Mouse (Mus musculus) testis, adult 2 months (tissue): ENCODE measurements around the gene Ush1g. TPM values are rescaled to one million over a fixed set of nuclear protein-coding genes. Genes with fewer than 3 reads are reported as not detected.

ENCODE experiments used
- H3K27ac ChIP-seq: fragments of 200-500 bp; 2 replicates; pipeline ENCODE4 v1.5.1; 2012; ENCODE audit warnings: low read depth, low read length; ENCODE audit not compliant: control insufficient read depth, insufficient read depth
- H3K27me3 ChIP-seq: fragments of 200-500 bp; 2 replicates; pipeline ENCODE4 v1.6.1; 2012; ENCODE audit warnings: mild to moderate bottlenecking, low read length, moderate library complexity; ENCODE audit not compliant: control insufficient read depth, insufficient read depth
- H3K36me3 ChIP-seq: fragments of 200-500 bp; 2 replicates; pipeline ENCODE4 v1.6.1; 2012; ENCODE audit warnings: mild to moderate bottlenecking, low read length; ENCODE audit not compliant: control insufficient read depth, insufficient read depth
- H3K4me1 ChIP-seq: fragments of 200-500 bp; 2 replicates; pipeline ENCODE4 v1.6.1; 2012; ENCODE audit warnings: low read length; ENCODE audit not compliant: control insufficient read depth, insufficient read depth
- H3K4me3 ChIP-seq: fragments of 200-500 bp; 2 replicates; pipeline ENCODE4 v1.5.1; 2012; ENCODE audit warnings: low read depth, mild to moderate bottlenecking, low read length, moderate library complexity, mixed read lengths; ENCODE audit not compliant: control insufficient read depth
- CTCF ChIP-seq: fragments of 200-500 bp; IDR thresholded peaks from 2 replicates; pipeline ENCODE4 v1.5.1; 2012; ENCODE audit warnings: low read depth, mild to moderate bottlenecking, inconsistent platforms, low read length, moderate library complexity; ENCODE audit not compliant: control insufficient read depth, insufficient read depth, insufficient replicate concordance
- POLR2A ChIP-seq: fragments of 200-500 bp; IDR thresholded peaks from 2 replicates; pipeline ENCODE4 v1.6.1; 2012; ENCODE audit warnings: low read depth, mild to moderate bottlenecking, inconsistent platforms, low read length, moderate library complexity; ENCODE audit not compliant: control insufficient read depth
- polyA plus RNA-seq: library from polyadenylated mRNA; depleted of rRNA; stranded (reverse); fragments of >200 nt; gene quantifications from 2 replicates; pipeline ENCODE4 v1.2.3, GENCODE M21; 2012

The Ush1g gene
- polyA plus RNA-seq, 1 experiment: 4.1 TPM

DNA sequence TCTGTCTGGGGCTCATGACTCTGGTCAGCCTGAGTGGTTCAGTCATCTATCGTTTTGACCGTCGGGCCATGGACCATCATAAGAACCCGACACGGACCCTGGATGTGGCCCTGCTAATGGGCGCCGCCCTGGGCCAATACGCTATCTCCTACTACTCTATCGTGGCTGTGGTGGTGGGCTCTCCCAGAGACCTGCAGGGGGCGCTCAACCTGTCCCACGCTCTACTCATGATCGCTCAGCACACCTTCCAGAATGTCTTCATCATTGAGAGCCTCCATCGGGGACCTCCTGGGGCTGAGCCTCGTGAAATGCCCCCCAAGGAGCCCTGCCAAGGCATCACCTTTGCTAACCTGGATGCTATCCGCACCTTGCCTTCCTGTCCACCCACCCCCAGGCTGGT is 7.5 kb upstream of the Ush1g start:
- TF ChIP-seq POLR2A (no peak), CTCF (peak; percentile 66; the same call in 1 of the 2 replicates)
- no peaks in the 10 kb centered on the region; the same call in 1 of the 2 replicates for H3K27me3 ChIP-seq
- no peaks in the 10 kb centered on the region for H3K36me3 ChIP-seq
- H3K4me1 ChIP-seq: peaks cover 9% of the 10 kb centered on the region
- H3K27ac ChIP-seq: no peak overlapping the region
- H3K4me3 ChIP-seq: peak overlapping the region; percentile 67

DNA sequence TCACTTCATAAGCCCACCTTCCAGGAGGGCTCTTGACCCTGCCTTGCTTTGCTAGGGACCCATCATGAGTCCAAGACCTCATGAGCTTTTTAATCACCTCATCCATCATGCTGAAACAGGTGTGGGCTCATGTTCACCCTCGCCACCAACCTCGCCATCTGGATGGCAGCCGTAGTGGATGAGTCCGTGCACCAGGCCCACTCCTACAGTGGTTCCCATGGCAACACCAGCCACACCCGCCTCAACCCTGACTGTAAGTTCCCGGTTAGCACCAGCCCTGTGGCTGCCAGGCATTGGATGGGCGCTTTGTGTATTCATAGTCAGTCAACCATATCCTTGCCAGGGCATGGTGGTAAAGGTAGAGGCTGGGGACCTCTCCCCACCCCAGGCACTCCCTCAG is 4.9 kb upstream of the Ush1g start:
- Histone ChIP-seq H3K36me3 (no peaks in the 10 kb centered on the region), H3K4me1 (peaks cover 11% of the 10 kb centered on the region), H3K27me3 (no peaks in the 10 kb centered on the region; the same call in 1 of the 2 replicates), H3K27ac (no peak overlapping the region), H3K4me3 (no peak overlapping the region)
- TF ChIP-seq POLR2A (peak; percentile 35; the same call in 1 of the 2 replicates), CTCF (no peak)

DNA sequence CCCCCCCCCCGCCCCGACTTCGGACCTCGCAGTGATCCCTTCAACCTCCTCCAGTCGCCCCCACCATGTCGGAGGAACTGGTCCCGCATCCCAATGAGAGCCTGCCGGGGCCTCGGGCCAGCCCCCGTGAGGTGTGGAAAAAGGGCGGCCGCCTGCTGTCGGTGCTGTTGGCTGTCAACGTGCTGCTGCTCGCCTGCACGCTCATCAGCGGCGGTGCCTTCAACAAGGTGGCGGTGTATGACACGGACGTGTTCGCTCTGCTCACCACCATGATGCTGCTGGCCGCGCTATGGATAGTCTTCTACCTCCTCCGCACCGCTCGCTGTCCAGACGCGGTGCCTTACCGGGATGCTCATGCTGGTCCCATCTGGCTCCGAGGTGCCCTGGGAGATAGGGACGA is 1.5 kb upstream of the Ush1g start:
- no peaks in the 10 kb centered on the region for H3K36me3 ChIP-seq
- TF ChIP-seq CTCF (no peak), POLR2A (no peak)
- no peak overlapping the region for H3K27ac ChIP-seq
- H3K4me1 ChIP-seq: peaks cover 11% of the 10 kb centered on the region
- H3K4me3 ChIP-seq: no peak overlapping the region
- no peaks in the 10 kb centered on the region for H3K27me3 ChIP-seq

DNA sequence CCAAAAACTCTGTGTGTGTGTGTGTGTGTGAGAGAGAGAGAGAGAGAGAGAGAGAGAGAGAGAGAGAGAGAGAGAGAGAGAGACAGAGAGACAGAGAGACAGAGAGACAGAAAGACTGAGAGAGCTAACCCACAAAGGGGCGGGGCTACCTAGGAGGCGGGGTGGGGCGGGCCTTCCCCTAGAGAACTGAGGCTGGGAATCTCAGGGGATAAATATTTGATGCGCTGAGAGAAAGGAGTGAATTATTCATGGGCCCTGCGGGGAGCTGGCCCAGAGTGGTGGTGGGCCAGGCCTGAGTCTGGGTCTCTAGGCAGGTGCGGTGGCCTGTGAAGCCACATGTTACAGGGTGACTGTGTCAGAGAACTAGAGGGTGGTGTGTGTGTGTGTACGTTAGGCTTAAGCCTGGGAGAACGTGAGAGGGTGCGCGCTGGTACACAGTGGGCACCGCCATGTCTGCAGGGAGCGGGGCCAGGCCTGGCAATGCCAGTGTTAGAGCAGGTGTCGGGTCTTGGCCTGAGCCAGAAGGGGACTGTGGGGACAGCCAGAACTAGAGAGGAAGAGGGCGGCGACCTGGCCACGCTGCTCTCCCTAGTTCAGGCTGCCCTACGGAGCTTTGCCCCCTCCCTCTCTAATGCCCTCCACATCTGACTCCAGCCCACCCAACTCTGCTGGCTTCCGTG is 2.0 kb downstream of the Ush1g start:
- Histone ChIP-seq H3K27me3 (no peaks in the 10 kb centered on the region), H3K27ac (no peak overlapping the region), H3K4me3 (no peak overlapping the region), H3K4me1 (peaks cover 14% of the 10 kb centered on the region), H3K36me3 (no peaks in the 10 kb centered on the region)
- no peak for TF ChIP-seq CTCF
- TF ChIP-seq POLR2A: no peak

DNA sequence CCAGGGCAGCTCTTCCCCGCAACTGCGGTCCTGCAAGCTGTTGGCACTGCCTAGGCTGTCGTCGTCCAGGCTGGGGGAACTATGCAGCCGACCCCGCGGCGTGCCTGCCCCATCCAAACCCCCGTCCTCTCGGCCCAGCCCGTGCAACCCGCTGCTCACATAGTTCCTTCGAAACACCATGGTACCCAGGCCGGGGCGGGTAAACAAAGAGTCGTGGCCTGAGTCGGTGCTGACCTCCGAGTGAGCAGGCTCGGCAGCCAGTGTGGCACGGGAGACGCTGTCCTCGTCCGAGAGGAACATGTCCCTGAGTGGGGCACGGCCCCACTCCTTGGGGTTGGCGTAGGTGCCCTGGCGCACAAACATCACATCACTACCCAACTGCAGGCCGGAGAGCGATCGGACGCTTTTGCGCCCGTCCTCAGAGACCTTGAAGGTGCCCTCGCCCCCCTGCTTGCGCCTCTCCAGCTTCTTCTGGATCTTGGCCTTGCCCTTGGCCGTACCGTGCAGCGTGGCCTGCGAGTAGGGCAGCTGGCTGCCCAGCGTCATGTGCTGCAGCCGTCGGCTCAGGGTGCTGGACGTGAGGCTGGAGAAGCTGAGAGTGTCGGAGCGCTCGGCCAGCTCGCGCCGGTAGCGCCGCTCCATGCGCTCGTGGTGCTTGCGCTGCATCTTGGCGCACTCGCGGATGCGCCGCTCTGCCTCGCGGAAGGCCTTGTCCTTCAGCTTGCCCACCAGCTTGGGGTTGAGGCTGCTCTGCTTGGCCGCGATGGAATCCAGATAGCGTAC is 3.4 kb downstream of the Ush1g start:
- no peak overlapping the region for H3K27ac ChIP-seq
- no peaks in the 10 kb centered on the region for H3K27me3 ChIP-seq
- H3K36me3 ChIP-seq: no peaks in the 10 kb centered on the region
- peaks cover 14% of the 10 kb centered on the region for H3K4me1 ChIP-seq
- H3K4me3 ChIP-seq: no peak overlapping the region
- TF ChIP-seq POLR2A: no peak
- no peak for TF ChIP-seq CTCF

DNA sequence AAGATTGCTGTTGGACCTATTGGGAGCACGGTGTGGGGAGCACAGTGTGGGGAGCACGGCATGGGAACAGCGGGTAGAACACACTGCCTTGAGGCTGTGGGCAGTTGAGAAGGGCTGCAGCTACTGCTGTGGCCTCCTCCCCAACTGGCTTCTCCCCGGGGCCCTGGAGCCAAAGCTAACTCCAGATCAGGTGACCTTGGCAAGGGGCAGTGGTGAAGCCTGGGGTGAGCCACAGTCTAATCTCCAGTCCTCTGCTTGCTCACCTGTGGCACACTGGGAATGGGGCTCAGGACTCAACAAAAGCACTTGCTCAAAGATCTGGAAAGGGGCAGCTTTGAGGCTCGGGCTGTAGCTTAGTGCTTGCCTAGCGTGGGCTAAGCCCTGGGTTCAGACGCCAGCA is 4.6 kb downstream of the Ush1g start:
- no peaks in the 10 kb centered on the region for H3K36me3 ChIP-seq
- H3K4me3 ChIP-seq: no peak overlapping the region
- peaks cover 13% of the 10 kb centered on the region for H3K4me1 ChIP-seq
- H3K27ac ChIP-seq: no peak overlapping the region
- no peaks in the 10 kb centered on the region for H3K27me3 ChIP-seq
- TF ChIP-seq POLR2A (no peak), CTCF (no peak)

DNA sequence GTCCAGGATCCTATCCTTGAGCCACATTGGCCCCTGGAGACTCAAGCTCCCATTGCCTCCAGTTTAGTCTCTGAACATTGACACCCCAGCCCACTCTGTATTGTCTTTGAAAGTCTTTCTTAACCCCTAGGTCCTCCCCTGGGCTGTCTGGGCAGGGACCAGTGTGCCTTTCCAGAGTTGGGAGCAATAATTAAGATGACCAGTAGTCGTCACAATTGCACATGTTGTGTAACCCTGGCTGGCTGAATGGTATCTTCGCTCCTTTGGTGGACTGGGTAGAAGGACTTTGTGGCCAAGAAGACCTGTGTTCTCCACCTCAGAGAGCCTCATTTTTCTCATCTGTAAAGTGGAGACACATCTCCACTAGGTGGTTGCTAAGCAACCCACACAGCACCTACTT is 7.6 kb downstream of the Ush1g start:
- Histone ChIP-seq H3K4me3 (no peak overlapping the region), H3K4me1 (peaks cover 9% of the 10 kb centered on the region), H3K27me3 (no peaks in the 10 kb centered on the region), H3K36me3 (no peaks in the 10 kb centered on the region), H3K27ac (no peak overlapping the region)
- TF ChIP-seq POLR2A: no peak
- TF ChIP-seq CTCF: no peak
